Mouse (Mus musculus) lung, postnatal 0 days (tissue): ENCODE data around the gene Cerk.

ENCODE experiments used
- CTCF ChIP-seq: IDR thresholded peaks from 2 replicates; pipeline ENCODE4 v1.5.1; 2016; ENCODE audit warnings: antibody characterized with exemption, mild to moderate bottlenecking
- EP300 ChIP-seq: IDR thresholded peaks from 2 replicates; pipeline ENCODE4 v1.6.1; 2016; ENCODE audit warnings: antibody characterized with exemption, mild to moderate bottlenecking, control low read depth

DNA sequence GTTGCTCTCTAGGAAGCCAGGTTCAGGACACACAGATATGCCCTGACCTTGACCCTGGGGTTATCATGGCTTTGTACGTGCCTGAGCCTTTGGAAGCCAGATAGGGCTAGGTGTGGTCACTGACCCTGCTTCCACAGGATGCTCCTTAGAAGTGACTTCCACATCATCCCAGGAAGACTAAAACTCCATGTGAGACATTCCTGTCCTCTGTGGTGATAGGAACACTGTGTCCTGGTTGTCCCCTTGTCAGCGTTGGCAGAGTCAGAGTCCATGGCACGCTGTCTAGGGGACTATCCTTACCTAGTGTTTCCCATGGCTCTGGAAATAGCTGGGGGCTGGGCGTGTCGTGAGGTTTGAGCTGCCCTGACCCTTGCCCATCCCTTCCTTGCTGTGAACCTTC, 69.5 kb downstream of the Cerk start:
- TF ChIP-seq CTCF (no peak), EP300 (no peak)
